Mouse (Mus musculus) ES-E14 (cell line): ENCODE measurements around the gene Prkar1b.

ENCODE experiments used
- CHD2 ChIP-seq: IDR thresholded peaks from 2 replicates; pipeline ENCODE4 v1.6.1; 2014; ENCODE audit warnings: mild to moderate bottlenecking, low read depth, low read length, inconsistent platforms
- HCFC1 ChIP-seq: IDR thresholded peaks from 2 replicates; pipeline ENCODE4 v1.6.1; 2012; ENCODE audit warnings: low read length, inconsistent platforms, borderline replicate concordance; ENCODE audit not compliant: insufficient read depth
- MAFK ChIP-seq: IDR thresholded peaks from 2 replicates; pipeline ENCODE4 v1.6.1; 2014; ENCODE audit warnings: mild to moderate bottlenecking, low read depth, low read length, inconsistent platforms; ENCODE audit not compliant: insufficient read depth
- ZC3H11A ChIP-seq: IDR thresholded peaks from 2 replicates; pipeline ENCODE4 v1.6.1; 2012; ENCODE audit warnings: low read depth, mild to moderate bottlenecking, inconsistent platforms, low read length, borderline replicate concordance
- ZNF384 ChIP-seq: IDR thresholded peaks from 2 replicates; pipeline ENCODE4 v1.6.1; 2012; ENCODE audit warnings: low read depth, low read length, inconsistent platforms

GRCm38 (mm10) chr5:139114876-139115275 is 34.9 kb downstream of the Prkar1b start:
- TF ChIP-seq ZNF384: no peak
- TF ChIP-seq CHD2: no peak
- TF ChIP-seq MAFK: no peak
- no peak for TF ChIP-seq HCFC1
- TF ChIP-seq ZC3H11A: no peak
